Mouse (Mus musculus) CH12.LX (cell line): Measurements from ENCODE around the gene Nat10. TPM values are rescaled to one million over a fixed set of nuclear protein-coding genes. Genes with fewer than 3 reads are reported as not detected.

Experiments used
- DNase-seq: peaks from one replicate; pipeline ENCODE4 v3.0.0-alpha.2; 2013; ENCODE audit errors: extremely low read depth
- H3K27ac ChIP-seq: 2 replicates; pipeline ENCODE4 v1.5.1; 2012; ENCODE audit warnings: low read depth, mild to moderate bottlenecking, control low read depth, moderate library complexity; ENCODE audit not compliant: insufficient read depth
- H3K27me3 ChIP-seq: replicated peaks from 2 replicates; pipeline ENCODE3; 2012; ENCODE audit warnings: inconsistent platforms
- H3K36me3 ChIP-seq, 2 experiments: replicated peaks in 1 of 2; 2 replicates each; pipeline versions ENCODE3 to v1.6.1; 2012; ENCODE audit warnings: inconsistent platforms in 1 of 2, low read length in 1 of 2, mild to moderate bottlenecking in 1 of 2, mixed read lengths in 1 of 2, moderate library complexity in 1 of 2; ENCODE audit not compliant: control insufficient read depth in 1 of 2, insufficient read depth in 1 of 2
- H3K4me1 ChIP-seq, 2 experiments: 2 replicates each; pipeline ENCODE4 v1.6.1; 2012; ENCODE audit warnings: inconsistent platforms in 1 of 2, moderate library complexity in 1 of 2; ENCODE audit not compliant: insufficient read depth in 2 of 2, control insufficient read depth in 1 of 2
- H3K4me2 ChIP-seq: 2 replicates; pipeline ENCODE4 v1.6.1; 2012; ENCODE audit warnings: low read depth, mild to moderate bottlenecking, control low read depth; ENCODE audit not compliant: poor library complexity, insufficient read depth, severe bottlenecking
- H3K4me3 ChIP-seq, 3 experiments: fragments of 150-350 bp in 1 of 3; sonication (generic) in 1 of 3; replicated peaks in 1 of 3; 2 replicates each; pipeline versions ENCODE3 to v1.5.1; 2011 to 2012; ENCODE audit warnings: low read depth in 2 of 3, low read length in 2 of 3, mild to moderate bottlenecking in 2 of 3, moderate library complexity in 2 of 3, control low read depth in 1 of 3, improper control_type of control experiment in 1 of 3, inconsistent platforms in 1 of 3, mixed read lengths in 1 of 3; ENCODE audit not compliant: poor library complexity in 1 of 3
- H3K79me2 ChIP-seq: replicated peaks from 2 replicates; pipeline ENCODE4 v1.6.1; 2012; ENCODE audit warnings: mild to moderate bottlenecking, moderate library complexity; ENCODE audit not compliant: control insufficient read depth, poor library complexity, insufficient read depth, severe bottlenecking; ENCODE audit errors: extremely low read depth
- H3K9ac ChIP-seq: 2 replicates; pipeline ENCODE4 v1.6.1; 2012; ENCODE audit warnings: low read depth, mild to moderate bottlenecking, control low read depth, moderate library complexity; ENCODE audit not compliant: insufficient read depth
- H3K9me3 ChIP-seq: replicated peaks from 2 replicates; pipeline ENCODE3; 2012; ENCODE audit warnings: low read length, inconsistent platforms, mixed read lengths
- BHLHE40 ChIP-seq: IDR thresholded peaks from 2 replicates; pipeline ENCODE4 v1.6.1; 2011; ENCODE audit warnings: mild to moderate bottlenecking, low read depth, low read length, improper control_type of control experiment
- CHD1 ChIP-seq: IDR thresholded peaks from 2 replicates; pipeline ENCODE4 v1.6.1; 2012; ENCODE audit warnings: low read depth, low read length, improper control_type of control experiment, inconsistent platforms
- HCFC1 ChIP-seq: IDR thresholded peaks from 2 replicates; pipeline ENCODE4 v1.6.1; 2012; ENCODE audit warnings: low read depth, mild to moderate bottlenecking, inconsistent platforms, low read length, improper control_type of control experiment
- IRF4 ChIP-seq: IDR thresholded peaks from 2 replicates; pipeline ENCODE4 v1.6.1; 2014; ENCODE audit warnings: low read depth, mild to moderate bottlenecking, inconsistent platforms, low read length, improper control_type of control experiment
- JUND ChIP-seq: conservative IDR thresholded peaks from 2 replicates; pipeline ENCODE4 v1.6.1; 2011; ENCODE audit warnings: low read depth, low read length, improper control_type of control experiment
- KAT2A ChIP-seq: IDR thresholded peaks from 2 replicates; pipeline ENCODE4 v1.6.1; 2012; ENCODE audit warnings: low read length, improper control_type of control experiment, inconsistent platforms; ENCODE audit not compliant: insufficient replicate concordance
- MAFK ChIP-seq: IDR thresholded peaks from 2 replicates; pipeline ENCODE4 v1.6.1; 2011; ENCODE audit warnings: low read length, improper control_type of control experiment; ENCODE audit not compliant: insufficient replicate concordance
- NELFE ChIP-seq: IDR thresholded peaks from 2 replicates; pipeline ENCODE4 v1.6.1; 2011; ENCODE audit warnings: low read depth, low read length, improper control_type of control experiment
- NRF1 ChIP-seq: IDR thresholded peaks from 2 replicates; pipeline ENCODE4 v1.6.1; 2014; ENCODE audit warnings: low read depth, mild to moderate bottlenecking, inconsistent platforms, low read length, improper control_type of control experiment, moderate library complexity
- POLR2A ChIP-seq: IDR thresholded peaks from 2 replicates; pipeline ENCODE4 v1.6.1; 2011; ENCODE audit warnings: low read depth, mild to moderate bottlenecking, improper control_type of control experiment, low read length
- RCOR1 ChIP-seq: conservative IDR thresholded peaks from 2 replicates; pipeline ENCODE4 v1.6.1; 2012; ENCODE audit warnings: low read depth, mild to moderate bottlenecking, inconsistent platforms, low read length, improper control_type of control experiment
- TCF12 ChIP-seq: IDR thresholded peaks from 2 replicates; pipeline ENCODE4 v1.6.1; 2014; ENCODE audit warnings: low read depth, mild to moderate bottlenecking, inconsistent platforms, low read length, improper control_type of control experiment
- UBTF ChIP-seq: IDR thresholded peaks from 2 replicates; pipeline ENCODE4 v1.6.1; 2012; ENCODE audit warnings: low read depth, mild to moderate bottlenecking, inconsistent platforms, low read length, improper control_type of control experiment, moderate library complexity
- ZC3H11A ChIP-seq: IDR thresholded peaks from 2 replicates; pipeline ENCODE4 v1.6.1; 2012; ENCODE audit warnings: low read depth, mild to moderate bottlenecking, inconsistent platforms, low read length, improper control_type of control experiment
- dilution Hi-C: fragments of 300-500 bp; cut with MboI; formaldehyde crosslinking; loops from 2 replicates; pipeline ENCODE4 v1.14.3; 2020; ENCODE audit warnings: low sequenced_read_pairs; ENCODE audit not compliant: extremely low pct_unique_long_range_greater_than_20kb, extremely low pct_ligation_motif_present
- in situ Hi-C: fragments of 300-500 bp; cut with MboI; formaldehyde crosslinking; loops from 3 replicates; pipeline ENCODE4 v1.14.3; 2019; ENCODE audit warnings: low sequenced_read_pairs, low pct_ligation_motif_present, low pct_unique_long_range_greater_than_20kb, mixed read lengths
- polyA plus RNA-seq: library from polyadenylated mRNA; unstranded; fragments of >175 nt; gene quantifications from 2 replicates; pipeline ENCODE4 v1.2.1, GENCODE M21; 2012; ENCODE audit warnings: low read depth; ENCODE audit not compliant: insufficient read length
- total RNA-seq, 2 experiments: library from RNA; depleted of rRNA; stranded (reverse); fragments of 300-350 nt in 1 of 2; fragments of >200 nt in 1 of 2; gene quantifications; 2 replicates each; pipeline ENCODE4 v1.2.3; 2012 to 2014

Gene Nat10
- total and polyA plus RNA-seq, 3 experiments = 31.0 to 83.6 (median 36.0) TPM

DNA sequence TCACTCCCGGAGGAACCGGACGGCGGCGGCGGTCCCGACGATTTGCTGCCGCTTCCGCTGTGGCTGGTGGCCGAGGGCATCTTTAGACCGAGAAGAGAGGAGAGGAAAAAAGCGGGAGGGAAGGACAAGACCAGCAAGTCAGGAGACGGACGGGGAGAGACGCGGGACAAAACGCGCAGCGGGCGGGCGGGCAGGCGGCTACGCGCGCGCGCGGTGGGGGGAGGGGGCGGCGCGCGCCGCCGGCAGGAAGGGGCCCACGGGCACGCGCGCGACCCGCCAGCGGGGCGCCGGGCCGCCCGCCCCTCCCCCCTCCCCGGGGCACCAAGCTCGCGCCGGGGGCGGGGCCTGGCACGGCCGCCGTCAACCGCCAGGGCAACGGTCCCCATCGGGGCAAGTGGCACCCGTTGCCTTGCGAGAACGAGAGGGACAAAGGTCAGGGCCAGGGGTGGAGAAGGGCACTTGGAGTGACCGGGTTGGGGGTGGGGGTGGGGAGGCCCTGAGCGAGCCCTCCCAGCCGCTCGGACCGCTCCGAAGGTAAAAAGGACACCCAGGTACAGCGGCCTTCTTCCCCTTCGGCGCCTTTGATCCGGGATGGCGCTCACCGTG is 35.9 kb upstream of the Nat10 start:
- peak; percentile 67 for DNase-seq
- Histone ChIP-seq H3K9ac (peak overlapping the region; percentile 99), H3K4me2 (no peak overlapping the region)

GRCm38 (mm10) chr2:103796211-103796860 is 35.3 kb upstream of the Nat10 start:
- dilution Hi-C loops (no loop called here), in situ Hi-C loops (no loop called here)
- Histone ChIP-seq H3K4me1 (peaks cover 7 to 47% of the 10 kb centered on the region in 2 experiments), H3K27ac (peak overlapping the region; percentile 91), H3K27me3 (no peaks in the 10 kb centered on the region), H3K4me2 (no peak overlapping the region), H3K79me2 (peaks cover 41% of the 10 kb centered on the region), H3K9me3 (no peaks in the 10 kb centered on the region), H3K36me3 (peaks cover 9 to 31% of the 10 kb centered on the region in 2 experiments), H3K4me3 (peak overlapping the region; percentile 76 to 84 (median 82)), H3K9ac (peak overlapping the region; percentile 99)
- TF ChIP-seq RCOR1 (no peak), JUND (no peak), BHLHE40 (0 out of 2 replicates have a peak, but pooled peaks have one; percentile 3), HCFC1 (no peak; the same call in 1 of the 2 replicates), MAFK (no peak), ZC3H11A (no peak), CHD1 (no peak; the same call in 1 of the 2 replicates)
- DNase-seq = peak; percentile 46

More for the DNA sequence above, 35.9 kb upstream of the Nat10 start:
- Histone ChIP-seq H3K27me3 (no peaks in the 10 kb centered on the region), H3K27ac (peak overlapping the region; percentile 91), H3K4me1 (peaks cover 7 to 46% of the 10 kb centered on the region in 2 experiments), H3K36me3 (peaks cover 9 to 26% of the 10 kb centered on the region in 2 experiments), H3K9me3 (no peaks in the 10 kb centered on the region), H3K4me3 (peak overlapping the region; percentile 76 to 84 (median 82)), H3K79me2 (peaks cover 38% of the 10 kb centered on the region)
- TF ChIP-seq HCFC1 (peak; percentile 55; the same call in 1 of the 2 replicates), CHD1 (no peak), POLR2A (peak; percentile 28; the same call in 1 of the 2 replicates), KAT2A (no peak), IRF4 (no peak), NRF1 (peak; percentile 67), NELFE (no peak; the same call in 1 of the 2 replicates), UBTF (0 out of 2 replicates have a peak, but pooled peaks have one; percentile 38), TCF12 (peak; percentile 69), BHLHE40 (0 out of 2 replicates have a peak, but pooled peaks have one; percentile 2)
- in situ Hi-C loops = no loop called here
- dilution Hi-C loops = no loop called here
